Mouse (Mus musculus) ES-Bruce4 (cell line): ENCODE measurements around the gene Tex30.

ENCODE experiments used
- CTCF ChIP-seq: IDR thresholded peaks from one replicate; pipeline ENCODE4 v1.8.1; 2011; ENCODE audit warnings: low read depth, low read length
- POLR2A ChIP-seq: IDR thresholded peaks from one replicate; pipeline ENCODE4 v1.8.1; 2011; ENCODE audit warnings: low read length; ENCODE audit not compliant: insufficient read depth

DNA sequence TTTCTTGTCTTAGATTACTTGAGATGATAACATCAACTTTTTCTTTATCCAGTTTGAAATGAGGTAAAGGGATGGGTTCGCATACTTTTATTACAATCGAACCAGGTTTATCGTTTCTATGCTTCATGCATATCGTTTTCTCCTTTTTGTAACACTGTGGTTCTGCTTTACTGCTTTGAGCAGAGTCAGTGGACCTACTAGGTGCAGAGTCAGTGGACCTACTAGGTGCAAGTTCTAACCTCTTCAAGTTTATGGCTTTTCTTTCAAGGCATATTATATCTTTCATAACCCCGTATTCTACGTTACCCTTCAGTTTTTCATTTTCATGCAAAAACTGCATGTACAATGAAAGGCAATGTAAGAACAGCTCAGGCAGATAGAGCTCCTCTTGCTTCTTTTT, 38.8 kb downstream of the Tex30 start:
- TF ChIP-seq CTCF (no peak), POLR2A (no peak)
